Mouse (Mus musculus) embryonic fibroblast, embryonic 13.5 days (primary cell): ENCODE results near the gene Pfdn6.
A peak's percentile ranks its signal among the peaks of the same experiment; 100 is the strongest.

Experiments
- CTCF ChIP-seq: IDR thresholded peaks from 2 replicates; pipeline ENCODE4 v1.5.1; 2011; ENCODE audit warnings: mild to moderate bottlenecking, control low read depth, low read length, moderate library complexity, borderline replicate concordance; ENCODE audit not compliant: insufficient read depth
- POLR2A ChIP-seq: IDR thresholded peaks from 2 replicates; pipeline ENCODE4 v1.6.1; 2011; ENCODE audit warnings: low read depth, mild to moderate bottlenecking, control low read depth, low read length, moderate library complexity

DNA sequence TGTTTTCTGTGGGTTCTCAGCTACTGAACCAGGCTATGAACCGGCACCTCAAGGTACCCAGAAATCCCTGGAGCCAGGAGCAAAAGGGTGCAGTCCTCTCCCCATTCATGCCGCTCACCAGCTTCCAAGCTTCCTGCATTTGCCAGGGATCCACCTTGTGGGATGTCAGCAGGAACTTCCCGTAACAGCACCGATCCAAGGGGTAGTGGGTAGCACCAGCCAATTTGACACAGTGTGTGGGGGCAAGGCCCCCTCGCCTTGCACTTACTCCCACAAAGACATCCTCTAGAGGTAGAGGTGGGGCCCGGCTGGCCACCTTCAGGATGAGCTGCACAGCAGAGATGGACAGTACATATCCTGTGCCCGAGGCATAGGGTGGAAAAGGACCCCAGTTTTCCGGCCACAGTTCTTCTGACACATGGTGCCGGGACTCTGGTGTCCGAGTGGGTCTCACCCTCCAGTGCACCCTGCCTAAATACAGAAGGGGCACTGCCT is 10.0 kb upstream of the Pfdn6 start:
- TF ChIP-seq CTCF = no peak
- TF ChIP-seq POLR2A = peak; percentile 45
